Mouse (Mus musculus) MEL (cell line): ENCODE measurements around the gene Mdp1. TPM values are rescaled to one million over a fixed set of nuclear protein-coding genes. Genes with fewer than 3 reads are reported as not detected.

ENCODE experiments used
- DNase-seq: peaks from one replicate; pipeline ENCODE4 v3.0.0; 2011; ENCODE audit warnings: low read depth, low spot score
- H3K27ac ChIP-seq: 2 replicates; pipeline ENCODE4 v1.5.1; 2012; ENCODE audit warnings: low read depth, mild to moderate bottlenecking, control low read depth, low read length, moderate library complexity; ENCODE audit not compliant: control insufficient read depth
- H3K27me3 ChIP-seq, 2 experiments: fragments of 150-350 bp in 1 of 2; sonication (generic) in 1 of 2; 2 replicates each; pipeline ENCODE4 v1.6.1; 2012; ENCODE audit warnings: low read length in 2 of 2, mild to moderate bottlenecking in 2 of 2, improper control_type of control experiment in 1 of 2, moderate library complexity in 1 of 2; ENCODE audit not compliant: insufficient read depth in 2 of 2, control insufficient read depth in 1 of 2
- H3K36me3 ChIP-seq, 2 experiments: 2 replicates each; pipeline ENCODE4 v1.6.1; 2012 to 2014; ENCODE audit warnings: low read length in 2 of 2, improper control_type of control experiment in 1 of 2, inconsistent platforms in 1 of 2, mild to moderate bottlenecking in 1 of 2; ENCODE audit not compliant: insufficient read depth in 2 of 2, control insufficient read depth in 1 of 2
- H3K4me1 ChIP-seq, 2 experiments: fragments of 150-350 bp in 1 of 2; sonication (generic) in 1 of 2; 2 replicates each; pipeline ENCODE4 v1.6.1; 2012; ENCODE audit warnings: low read length in 2 of 2, improper control_type of control experiment in 1 of 2, mild to moderate bottlenecking in 1 of 2; ENCODE audit not compliant: insufficient read depth in 2 of 2, control insufficient read depth in 1 of 2
- H3K4me3 ChIP-seq, 2 experiments: fragments of 150-350 bp in 1 of 2; sonication (generic) in 1 of 2; 2 replicates each; pipeline ENCODE4 v1.5.1; 2012; ENCODE audit warnings: low read depth in 2 of 2, low read length in 2 of 2, mild to moderate bottlenecking in 2 of 2, moderate library complexity in 2 of 2, control low read depth in 1 of 2, improper control_type of control experiment in 1 of 2; ENCODE audit not compliant: control insufficient read depth in 1 of 2, insufficient read depth in 1 of 2
- H3K79me2 ChIP-seq: 2 replicates; pipeline ENCODE4 v1.6.1; 2012; ENCODE audit warnings: mild to moderate bottlenecking, low read length, moderate library complexity; ENCODE audit not compliant: control insufficient read depth, poor library complexity, insufficient read depth
- H3K9ac ChIP-seq: 2 replicates; pipeline ENCODE4 v1.6.1; 2012; ENCODE audit warnings: low read depth, mild to moderate bottlenecking, control low read depth, low read length, moderate library complexity; ENCODE audit not compliant: control insufficient read depth, poor library complexity, severe bottlenecking
- H3K9me3 ChIP-seq: fragments of 150-350 bp; sonication (generic); replicated peaks from 2 replicates; pipeline ENCODE4 v1.6.1; 2012; ENCODE audit warnings: mild to moderate bottlenecking, low read length, improper control_type of control experiment, moderate library complexity; ENCODE audit not compliant: insufficient read depth
- BHLHE40 ChIP-seq: IDR thresholded peaks from 2 replicates; pipeline ENCODE4 v1.6.1; 2012; ENCODE audit warnings: low read depth, mild to moderate bottlenecking, inconsistent platforms, low read length, improper control_type of control experiment, borderline replicate concordance
- CHD1 ChIP-seq: IDR thresholded peaks from 2 replicates; pipeline ENCODE4 v1.6.1; 2012; ENCODE audit warnings: low read depth, mild to moderate bottlenecking, inconsistent platforms, low read length, improper control_type of control experiment
- CHD2 ChIP-seq: IDR thresholded peaks from 2 replicates; pipeline ENCODE4 v1.6.1; 2011; ENCODE audit warnings: low read length, improper control_type of control experiment
- CTCF ChIP-seq, 3 experiments: IDR thresholded peaks in 2 of 3; conservative IDR thresholded peaks in 1 of 3; 2 replicates each; pipeline ENCODE4 v1.5.1; 2011 to 2012; ENCODE audit warnings: low read length in 3 of 3, low read depth in 2 of 3, mild to moderate bottlenecking in 2 of 3, improper control_type of control experiment in 1 of 3, inconsistent platforms in 1 of 3, mixed read lengths in 1 of 3, moderate library complexity in 1 of 3; ENCODE audit not compliant: control insufficient read depth in 1 of 3, insufficient read depth in 1 of 3, poor library complexity in 1 of 3, severe bottlenecking in 1 of 3
- ELF1 ChIP-seq: IDR thresholded peaks from 2 replicates; pipeline ENCODE4 v1.6.1; 2014; ENCODE audit warnings: low read depth, mild to moderate bottlenecking, inconsistent platforms, low read length, improper control_type of control experiment, moderate library complexity
- EP300 ChIP-seq, 2 experiments: IDR thresholded peaks; 2 replicates each; pipeline ENCODE4 v1.6.1; 2011; ENCODE audit warnings: improper control_type of control experiment in 2 of 2, low read length in 2 of 2, low read depth in 1 of 2, mild to moderate bottlenecking in 1 of 2
- ETS1 ChIP-seq: IDR thresholded peaks from 2 replicates; pipeline ENCODE4 v1.6.1; 2012; ENCODE audit warnings: low read depth, mild to moderate bottlenecking, inconsistent platforms, low read length, improper control_type of control experiment, moderate library complexity
- GABPA ChIP-seq: IDR thresholded peaks from 2 replicates; pipeline ENCODE4 v1.6.1; 2012; ENCODE audit warnings: low read depth, mild to moderate bottlenecking, inconsistent platforms, low read length, improper control_type of control experiment, moderate library complexity
- GATA1 ChIP-seq: IDR thresholded peaks from 2 replicates; pipeline ENCODE4 v1.6.1; 2011; ENCODE audit warnings: low read depth, low read length, improper control_type of control experiment
- HCFC1 ChIP-seq: IDR thresholded peaks from 2 replicates; pipeline ENCODE4 v1.6.1; 2012; ENCODE audit warnings: low read depth, mild to moderate bottlenecking, inconsistent platforms, low read length, improper control_type of control experiment, moderate library complexity
- MAFK ChIP-seq: IDR thresholded peaks from 2 replicates; pipeline ENCODE4 v1.6.1; 2011; ENCODE audit warnings: low read depth, mild to moderate bottlenecking, low read length, improper control_type of control experiment, borderline replicate concordance
- MAX ChIP-seq: IDR thresholded peaks from 2 replicates; pipeline ENCODE4 v1.6.1; 2011; ENCODE audit warnings: low read length, improper control_type of control experiment
- MAZ ChIP-seq: IDR thresholded peaks from 2 replicates; pipeline ENCODE4 v1.6.1; 2012; ENCODE audit warnings: low read depth, mild to moderate bottlenecking, inconsistent platforms, low read length, improper control_type of control experiment
- MEF2A ChIP-seq: IDR thresholded peaks from 2 replicates; pipeline ENCODE4 v1.6.1; 2014; ENCODE audit warnings: low read depth, mild to moderate bottlenecking, inconsistent platforms, low read length, improper control_type of control experiment; ENCODE audit not compliant: poor library complexity, insufficient replicate concordance, severe bottlenecking; ENCODE audit errors: extremely low read depth
- MYB ChIP-seq: IDR thresholded peaks from 2 replicates; pipeline ENCODE4 v1.6.1; 2011; ENCODE audit warnings: mild to moderate bottlenecking, low read depth, low read length, improper control_type of control experiment
- MYC ChIP-seq: IDR thresholded peaks from 2 replicates; pipeline ENCODE4 v1.6.1; 2011; ENCODE audit warnings: low read depth, mild to moderate bottlenecking, low read length, improper control_type of control experiment, moderate library complexity
- NRF1 ChIP-seq: IDR thresholded peaks from 2 replicates; pipeline ENCODE4 v1.6.1; 2014; ENCODE audit warnings: low read depth, mild to moderate bottlenecking, inconsistent platforms, low read length, improper control_type of control experiment, moderate library complexity; ENCODE audit not compliant: poor library complexity, insufficient read depth, severe bottlenecking
- POLR2AphosphoS5 ChIP-seq: IDR thresholded peaks from 2 replicates; pipeline ENCODE4 v1.6.1; 2012; ENCODE audit warnings: low read depth, borderline replicate concordance, mild to moderate bottlenecking, inconsistent platforms, low read length, moderate library complexity, mixed read lengths
- RCOR1 ChIP-seq: IDR thresholded peaks from 2 replicates; pipeline ENCODE4 v1.6.1; 2012; ENCODE audit warnings: low read depth, mild to moderate bottlenecking, inconsistent platforms, low read length, improper control_type of control experiment
- TAL1 ChIP-seq: IDR thresholded peaks from 2 replicates; pipeline ENCODE4 v1.6.1; 2012; ENCODE audit warnings: mild to moderate bottlenecking, inconsistent platforms, low read length, moderate library complexity, mixed read lengths
- TBP ChIP-seq: IDR thresholded peaks from 2 replicates; pipeline ENCODE4 v1.8.0; 2011; ENCODE audit warnings: low read depth, low read length, improper control_type of control experiment
- TCF12 ChIP-seq: IDR thresholded peaks from 2 replicates; pipeline ENCODE4 v1.6.1; 2014; ENCODE audit warnings: low read depth, mild to moderate bottlenecking, inconsistent platforms, low read length, improper control_type of control experiment, moderate library complexity
- UBTF ChIP-seq: IDR thresholded peaks from 2 replicates; pipeline ENCODE4 v1.6.1; 2012; ENCODE audit warnings: low read depth, mild to moderate bottlenecking, inconsistent platforms, low read length, improper control_type of control experiment, moderate library complexity, borderline replicate concordance; ENCODE audit not compliant: insufficient read depth
- USF1 ChIP-seq: IDR thresholded peaks from 2 replicates; pipeline ENCODE4 v1.6.1; 2014; ENCODE audit warnings: low read depth, mild to moderate bottlenecking, inconsistent platforms, low read length, improper control_type of control experiment, moderate library complexity
- USF2 ChIP-seq, 2 experiments: IDR thresholded peaks; 2 replicates each; pipeline ENCODE4 v1.6.1; 2011 to 2012; ENCODE audit warnings: improper control_type of control experiment in 2 of 2, low read length in 2 of 2, borderline replicate concordance in 1 of 2, inconsistent platforms in 1 of 2, low read depth in 1 of 2, mild to moderate bottlenecking in 1 of 2; ENCODE audit not compliant: insufficient read depth in 1 of 2
- ZC3H11A ChIP-seq: IDR thresholded peaks from 2 replicates; pipeline ENCODE4 v1.6.1; 2012; ENCODE audit warnings: low read depth, mild to moderate bottlenecking, inconsistent platforms, low read length, improper control_type of control experiment
- ZKSCAN1 ChIP-seq: IDR thresholded peaks from 2 replicates; pipeline ENCODE4 v1.6.1; 2012; ENCODE audit warnings: low read depth, mild to moderate bottlenecking, inconsistent platforms, low read length, improper control_type of control experiment, moderate library complexity
- ZMIZ1 ChIP-seq: IDR thresholded peaks from 2 replicates; pipeline ENCODE4 v1.6.1; 2012; ENCODE audit warnings: low read depth, mild to moderate bottlenecking, inconsistent platforms, low read length, improper control_type of control experiment, moderate library complexity
- polyA plus RNA-seq, 2 experiments: library from polyadenylated mRNA; stranded (reverse) in 1 of 2; unstranded in 1 of 2; fragments of >175 nt in 1 of 2; fragments of >200 nt in 1 of 2; gene quantifications; 2 replicates each; pipeline versions ENCODE4 v1.2.1 to v1.2.4; 2012; ENCODE audit warnings: low replicate concordance in 2 of 2, low read depth in 1 of 2; ENCODE audit not compliant: insufficient read length in 2 of 2, insufficient read depth in 1 of 2, missing spikeins in 1 of 2
- total RNA-seq: library from RNA; depleted of rRNA; stranded (reverse); fragments of 300-350 nt; gene quantifications from 2 replicates; pipeline ENCODE4 v1.2.3, GENCODE M21; 2012

Mdp1 gene
- total and polyA plus RNA-seq, 3 experiments = 25.6 to 30.6 TPM; not detected in 1

DNA sequence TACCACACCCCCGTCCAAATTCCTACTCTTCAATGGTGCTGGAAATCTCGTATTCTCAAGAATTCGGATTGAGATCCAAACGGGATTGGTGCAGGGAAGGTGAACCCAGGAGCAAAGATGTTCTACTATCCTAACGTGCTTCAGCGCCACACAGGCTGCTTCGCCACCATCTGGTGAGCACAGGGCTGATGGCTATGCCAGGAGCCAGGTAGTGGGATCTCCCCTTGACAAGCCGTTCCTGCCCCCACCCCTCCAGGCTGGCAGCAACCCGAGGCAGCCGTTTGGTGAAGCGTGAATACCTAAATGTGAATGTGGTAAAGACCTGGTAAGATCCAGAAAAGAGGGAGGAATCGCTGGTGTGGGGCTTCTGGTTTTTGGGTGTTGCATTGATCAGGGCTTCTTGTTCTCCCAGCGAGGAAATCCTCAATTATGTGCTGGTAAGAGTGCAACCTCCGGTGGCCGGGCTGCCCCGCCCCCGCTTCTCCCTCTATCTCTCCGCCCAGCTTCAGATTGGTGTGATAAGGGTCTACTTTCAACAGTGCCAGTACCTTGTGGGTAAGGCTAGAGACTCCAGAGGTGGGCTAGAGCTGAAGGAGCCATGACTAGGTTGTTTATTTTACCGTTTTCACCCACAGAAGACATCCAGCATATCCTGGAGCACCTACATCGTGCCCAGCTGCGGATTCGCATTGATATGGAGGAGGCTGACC, 41.7 kb downstream of the Mdp1 start (continued):
- no peak for TF ChIP-seq NRF1
- TF ChIP-seq GABPA = no peak
- no peak for TF ChIP-seq MAX
- TF ChIP-seq CHD1 = no peak
- TF ChIP-seq MAFK = no peak
- no peak for TF ChIP-seq MEF2A
- TF ChIP-seq USF2 (IDR thresholded peaks at IDR 0.05; ENCODE audit: borderline replicate concordance in 1 of 2, insufficient read depth in 1 of 2, low read depth in 1 of 2, low read length in 2 of 2) = no peak
- TF ChIP-seq EP300 (IDR thresholded peaks at IDR 0.05; ENCODE audit: low read depth in 1 of 2, low read length in 2 of 2) = peak; percentile 61 to 84
- TF ChIP-seq RCOR1 = peak; percentile 66
- TF ChIP-seq GATA1 = peak; percentile 89
- TF ChIP-seq ZKSCAN1 = no peak
- TF ChIP-seq ETS1 = peak; percentile 63; the same call in 1 of the 2 replicates
- TF ChIP-seq TAL1 = peak; percentile 50

DNA sequence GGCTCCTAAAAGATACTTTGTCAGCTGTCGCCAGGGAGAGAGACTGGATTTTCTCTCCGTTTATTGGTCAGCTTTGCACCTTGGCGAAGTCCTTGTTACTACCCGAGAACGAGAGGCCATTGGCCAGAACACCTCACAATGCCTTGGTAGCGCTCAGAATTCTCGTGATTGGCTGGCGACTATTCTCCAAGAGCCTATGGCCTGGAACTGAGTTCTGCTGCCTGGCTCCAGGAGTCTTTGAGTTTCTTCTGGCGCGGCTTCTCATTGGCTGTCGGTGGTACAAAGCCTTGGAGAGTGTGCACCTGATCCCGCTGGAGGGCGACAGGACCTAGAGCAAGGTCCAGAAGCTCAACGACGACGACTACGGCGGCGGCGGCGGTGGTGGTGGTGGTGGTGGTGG, 42.5 kb downstream of the Mdp1 start, which contains the start of gene Rec8:
Gene Rec8, plus strand, starts transcription at position 216 of the 400 bp plus-strand sequence.
- H3K9me3 ChIP-seq = no peaks in the 10 kb centered on the region
- H3K4me1 ChIP-seq = peaks cover 11 to 47% of the 10 kb centered on the region in 2 experiments
- H3K27me3 ChIP-seq = no peaks in the 10 kb centered on the region
- H3K79me2 ChIP-seq = no peaks in the 10 kb centered on the region
- peak within 1 kb of the TSS; percentile 47 to 57 for H3K4me3 ChIP-seq
- no peak for DNase-seq
- TF ChIP-seq ETS1 (no peak), TBP (no peak), MEF2A (no peak), BHLHE40 (no peak), MYB (no peak), ZMIZ1 (no peak), CTCF (IDR thresholded peaks at IDR 0.05 in 2 of 3, conservative IDR thresholded peaks at IDR 0.05 in 1 of 3; ENCODE audit: control insufficient read depth in 1 of 3, insufficient read depth in 1 of 3, low read depth in 2 of 3, low read length in 3 of 3, poor library complexity in 1 of 3, severe bottlenecking in 1 of 3) (no peak), POLR2AphosphoS5 (no peak), CHD2 (no peak), ELF1 (no peak), RCOR1 (no peak), MAX (no peak), MAZ (no peak), UBTF (no peak), USF1 (no peak), MAFK (no peak), TCF12 (no peak), MYC (no peak), ZC3H11A (no peak), HCFC1 (no peak)
- H3K27ac ChIP-seq = peak within 1 kb of the TSS; percentile 69
- H3K36me3 ChIP-seq = peaks cover 0 to 26% of the 10 kb centered on the region in 2 experiments; a peak in 2 of 4 replicates
- H3K9ac ChIP-seq = peak within 1 kb of the TSS; percentile 49
